Mouse (Mus musculus) forebrain, embryonic 14.5 days (tissue): Measurements from ENCODE around the gene Cfl1. TPM values are rescaled to one million over a fixed set of nuclear protein-coding genes. Genes with fewer than 3 reads are reported as not detected.
"Not testable (repeated sequence)": the region's sequence is repeated elsewhere in the genome, so short reads cannot be mapped to it uniquely, and the experiment has no call there.

ENCODE experiments used
- ATAC-seq: fragments of 200-750 bp; cut with Nextera tagmentation; 2 replicates; pipeline ENCODE4 v1.8.0; 2017; ENCODE audit warnings: mild to moderate bottlenecking, moderate library complexity
- DNase-seq: peaks from one replicate; pipeline ENCODE4 v3.0.0-alpha.2; 2015; ENCODE audit warnings: low spot score
- H3K27ac ChIP-seq: fragments of 300-500 bp; sonication (generic); 2 replicates; pipeline ENCODE4 v1.5.1; 2014; ENCODE audit warnings: low read depth, mild to moderate bottlenecking, control low read depth, low read length, moderate library complexity
- H3K27me3 ChIP-seq: fragments of 300-500 bp; sonication (generic); replicated peaks from 2 replicates; pipeline ENCODE4 v1.6.1; 2014; ENCODE audit warnings: low read length, control low read depth, mixed read lengths; ENCODE audit not compliant: control insufficient read depth, insufficient read depth
- H3K36me3 ChIP-seq: fragments of 300-500 bp; sonication (generic); 2 replicates; pipeline ENCODE4 v1.6.1; 2014; ENCODE audit warnings: low read length, control low read depth; ENCODE audit not compliant: control insufficient read depth, insufficient read depth
- H3K4me1 ChIP-seq: fragments of 300-500 bp; sonication (generic); 2 replicates; pipeline ENCODE4 v1.6.1; 2014; ENCODE audit warnings: antibody characterized with exemption, low read length, control low read depth; ENCODE audit not compliant: control insufficient read depth, insufficient read depth
- H3K4me2 ChIP-seq: fragments of 300-500 bp; sonication (generic); 2 replicates; pipeline ENCODE4 v1.6.1; 2014; ENCODE audit warnings: mild to moderate bottlenecking, control low read depth, low read length
- H3K4me3 ChIP-seq: fragments of 300-500 bp; sonication (generic); 2 replicates; pipeline ENCODE4 v1.5.1; 2014; ENCODE audit warnings: low read depth, low read length, control low read depth
- H3K9ac ChIP-seq: fragments of 300-500 bp; sonication (generic); 2 replicates; pipeline ENCODE4 v1.6.1; 2014; ENCODE audit warnings: mild to moderate bottlenecking, low read length, control low read depth, moderate library complexity
- H3K9me3 ChIP-seq: fragments of 300-500 bp; sonication (generic); replicated peaks from 2 replicates; pipeline ENCODE4 v1.6.1; 2016; ENCODE audit warnings: low read length, control low read depth, mixed read lengths; ENCODE audit not compliant: control insufficient read depth
- WGBS: fragments of 180-500 bp; shearing (Covaris S2); extraction: QIAGEN DNeasy Blood & Tissue Kit; methylation state at CpG from one replicate; pipeline ENCODE4 v1.1.7; 2014; 5-methylcytosine and 5-hydroxymethylcytosine counted together
- polyA plus RNA-seq: library from polyadenylated mRNA; unstranded; fragments of >200 nt; fragmentation: Nextera tagmentation; extraction: Ambion mirVana; gene quantifications from 2 replicates; pipeline ENCODE4 v1.2.1, GENCODE M21; 2014

The Cfl1 gene
- polyA plus RNA-seq, 1 experiment from 2014 or later = 4,757 TPM

- no peak for DNase-seq
- ATAC-seq = no peak
- Histone ChIP-seq H3K27me3 (no peaks in the 10 kb centered on the region), H3K27ac (no peak overlapping the region), H3K9ac (no peak overlapping the region), H3K36me3 (peaks cover 59% of the 10 kb centered on the region), H3K9me3 (no peaks in the 10 kb centered on the region), H3K4me3 (no peak overlapping the region), H3K4me2 (no peak overlapping the region), H3K4me1 (peaks cover 6% of the 10 kb centered on the region)
- WGBS = 92% methylated on average over 8 of the region's 8 CpGs
These were observed 4.9 kb upstream of the Cfl1 start for GRCm38 (mm10) chr19:5485371-5485770.

GRCm38 (mm10) chr19:5485821-5486220, 4.4 kb upstream of the Cfl1 start:
- Histone ChIP-seq H3K4me3 (no peak overlapping the region), H3K4me2 (no peak overlapping the region), H3K9ac (no peak overlapping the region), H3K9me3 (no peaks in the 10 kb centered on the region), H3K27ac (no peak overlapping the region), H3K4me1 (peaks cover 6% of the 10 kb centered on the region), H3K36me3 (peaks cover 56% of the 10 kb centered on the region), H3K27me3 (no peaks in the 10 kb centered on the region)
- DNase-seq = no peak
- ATAC-seq = no peak
- WGBS = 93% methylated on average over 7 of the region's 7 CpGs

- H3K36me3 ChIP-seq = peaks cover 52% of the 10 kb centered on the region
- no peak overlapping the region for H3K4me2 ChIP-seq
- H3K27ac ChIP-seq = no peak overlapping the region
- no peaks in the 10 kb centered on the region for H3K27me3 ChIP-seq
- no peak overlapping the region for H3K4me3 ChIP-seq
- no peak overlapping the region for H3K9ac ChIP-seq
- ATAC-seq (no peak), DNase-seq (no peak)
- no peaks in the 10 kb centered on the region for H3K9me3 ChIP-seq
- 84% methylated on average over 8 of the region's 8 CpGs for WGBS
- peaks cover 6% of the 10 kb centered on the region for H3K4me1 ChIP-seq
These were observed 4.0 kb upstream of the Cfl1 start for GRCm38 (mm10) chr19:5486286-5486685.

- no peaks in the 10 kb centered on the region for H3K27me3 ChIP-seq
- H3K36me3 ChIP-seq = peaks cover 47% of the 10 kb centered on the region
- H3K4me3 ChIP-seq = no peak overlapping the region
- WGBS = 97% methylated on average over 4 of the region's 4 CpGs
- peaks cover 7% of the 10 kb centered on the region for H3K4me1 ChIP-seq
- DNase-seq (no peak), ATAC-seq (no peak)
- no peaks in the 10 kb centered on the region for H3K9me3 ChIP-seq
- no peak overlapping the region for H3K4me2 ChIP-seq
- H3K27ac ChIP-seq = no peak overlapping the region
- no peak overlapping the region for H3K9ac ChIP-seq
These were observed 3.5 kb upstream of the Cfl1 start for GRCm38 (mm10) chr19:5486771-5487170.

GRCm38 (mm10) chr19:5487768-5488550, 2.3 kb upstream of the Cfl1 start, which contains the start of gene Mus81:
Mus81 (minus strand) TSS chr19:5488402.
- peak within 1 kb of the TSS; percentile 49 for H3K4me3 ChIP-seq
- H3K4me2 ChIP-seq = peak within 1 kb of the TSS; percentile 80
- peak within 1 kb of the TSS; percentile 70 for H3K9ac ChIP-seq
- peaks cover 45% of the 10 kb centered on the region for H3K36me3 ChIP-seq
- H3K9me3 ChIP-seq = no peaks in the 10 kb centered on the region
- H3K27me3 ChIP-seq = no peaks in the 10 kb centered on the region
- peak; percentile 96 for DNase-seq
- ATAC-seq = peak; percentile 55
- under 1% methylated on average over 39 of the region's 39 CpGs for WGBS
- peaks cover 14% of the 10 kb centered on the region for H3K4me1 ChIP-seq
- peak within 1 kb of the TSS; percentile 97 for H3K27ac ChIP-seq

- peak; percentile 75 for ATAC-seq
These were observed 1.2 kb upstream of the Cfl1 start for GRCm38 (mm10) chr19:5488878-5489571.

GRCm38 (mm10) chr19:5489721-5490120, 534 bp upstream of the Cfl1 start:
- not testable (repeated sequence) for H3K9me3 ChIP-seq, H3K27me3 ChIP-seq, DNase-seq, ATAC-seq, H3K9ac ChIP-seq
- WGBS = 52% methylated on average over 10 of the region's 10 CpGs
- Histone ChIP-seq H3K4me2 (peak overlapping the region; percentile 80), H3K36me3 (peaks cover 45% of the 10 kb centered on the region), H3K4me3 (peak overlapping the region; percentile 100), H3K4me1 (peaks cover 14% of the 10 kb centered on the region), H3K27ac (peak overlapping the region; percentile 99; the same call in 1 of the 2 replicates)

More at GRCm38 (mm10) chr19:5488878-5489571, 1.2 kb upstream of the Cfl1 start:
- Histone ChIP-seq H3K9ac (peak overlapping the region; percentile 70), H3K4me1 (peaks cover 14% of the 10 kb centered on the region), H3K27me3 (no peaks in the 10 kb centered on the region), H3K27ac (peak overlapping the region; percentile 97), H3K9me3 (no peaks in the 10 kb centered on the region), H3K4me3 (peak overlapping the region; percentile 49), H3K36me3 (peaks cover 45% of the 10 kb centered on the region), H3K4me2 (peak overlapping the region; percentile 80)
- WGBS = under 1% methylated on average over 26 of the region's 26 CpGs
- DNase-seq = peak; percentile 97

- H3K4me3 ChIP-seq = peak overlapping the region; percentile 100
- no peaks in the 10 kb centered on the region for H3K9me3 ChIP-seq
- H3K36me3 ChIP-seq = peaks cover 44% of the 10 kb centered on the region
- WGBS = under 1% methylated on average over 59 of the region's 59 CpGs
- H3K27ac ChIP-seq = peak overlapping the region; percentile 99
- ATAC-seq (peak; percentile 14), DNase-seq (peak; percentile 79)
- peak overlapping the region; percentile 96 for H3K9ac ChIP-seq
- no peaks in the 10 kb centered on the region for H3K27me3 ChIP-seq
- peaks cover 14% of the 10 kb centered on the region for H3K4me1 ChIP-seq
- H3K4me2 ChIP-seq = peak overlapping the region; percentile 68
These were observed 848 bp downstream of the Cfl1 start for GRCm38 (mm10) chr19:5490898-5491708.
